Mouse (Mus musculus): Measurements from ENCODE around the gene Haspin.

- TF ChIP-seq CTCF (IDR thresholded peaks at IDR 0.05 in 2 of 3, conservative IDR thresholded peaks at IDR 0.05 in 1 of 3; ENCODE audit: control insufficient read depth in 1 of 3, insufficient read depth in 1 of 3, low read depth in 2 of 3, low read length in 3 of 3, poor library complexity in 1 of 3, severe bottlenecking in 1 of 3) (no peak), POLR2AphosphoS2 (IDR thresholded peaks at IDR 0.05; ENCODE audit: low read length) (no peak), TBP (IDR thresholded peaks at IDR 0.05; ENCODE audit: low read depth, low read length) (no peak)
These were observed 46.0 kb downstream of the Haspin start for GRCm38 (mm10) chr11:73092057-73092456.
